Mouse (Mus musculus) spleen, postnatal 14 days (tissue): ENCODE results near the gene Swt1.
A peak's percentile ranks its signal among the peaks of the same experiment; 100 is the strongest.
"Not testable (repeated sequence)": the region's sequence is repeated elsewhere in the genome, so short reads cannot be mapped to it uniquely, and the experiment has no call there.

ENCODE experiments used
- DNase-seq, 2 experiments: peaks; one replicate each; pipeline ENCODE4 v3.0.0; 2021 to 2022; ENCODE audit warnings: low spot score in 2 of 2

Swt1 gene

DNA sequence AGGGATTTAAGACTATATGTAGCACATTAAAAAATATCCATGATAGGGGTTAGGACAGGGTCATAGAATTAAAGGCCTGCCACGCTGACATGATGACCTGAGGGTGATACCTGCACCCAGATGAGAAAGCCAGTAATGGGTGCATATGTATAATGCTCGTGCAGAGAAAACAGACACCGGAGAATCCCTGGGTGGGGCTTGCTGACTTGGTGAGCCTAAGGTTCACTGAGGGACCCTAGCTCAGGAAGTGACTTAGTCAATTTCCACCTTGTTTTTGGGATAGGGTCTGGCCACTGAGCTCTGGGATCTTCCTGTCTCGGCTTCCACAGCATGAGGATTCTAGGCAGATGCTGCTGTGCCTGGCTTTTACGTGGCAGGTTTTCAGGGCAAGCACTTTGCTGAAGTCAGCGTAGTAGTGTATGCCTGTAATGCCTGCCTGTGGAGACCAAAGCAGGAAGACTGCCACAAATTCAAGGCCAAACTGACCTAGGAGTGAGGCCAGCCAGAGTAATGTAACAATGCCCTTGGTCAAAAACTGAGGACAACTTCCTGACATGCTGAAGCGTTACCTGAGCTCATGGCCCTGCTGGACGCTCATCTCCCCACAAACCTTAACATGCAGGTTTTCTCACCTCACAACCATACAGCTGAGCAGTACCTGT is 61.2 kb downstream of the Swt1 start:
- no peak for DNase-seq

DNA sequence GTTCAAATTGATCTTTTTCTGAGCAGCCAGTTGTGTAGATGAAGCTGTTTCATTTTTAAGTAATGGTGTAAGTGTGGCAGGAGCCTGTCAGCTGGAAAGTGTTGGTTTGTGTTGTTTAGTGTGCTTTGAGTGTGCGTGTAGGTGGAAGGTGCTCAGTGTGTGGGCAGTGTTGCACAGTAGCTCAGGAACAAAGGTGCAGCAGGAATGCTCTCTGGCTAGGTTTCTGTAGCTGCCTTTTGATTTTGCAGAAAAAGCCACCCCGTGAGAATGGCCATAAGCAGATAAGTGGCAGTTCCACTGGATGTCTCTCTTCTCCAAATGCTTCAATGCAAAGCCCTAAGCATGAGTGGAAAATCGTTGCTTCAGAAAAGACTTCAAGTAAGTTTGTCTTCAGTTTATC is 68.9 kb downstream of the Swt1 start:
- no peak for DNase-seq

DNA sequence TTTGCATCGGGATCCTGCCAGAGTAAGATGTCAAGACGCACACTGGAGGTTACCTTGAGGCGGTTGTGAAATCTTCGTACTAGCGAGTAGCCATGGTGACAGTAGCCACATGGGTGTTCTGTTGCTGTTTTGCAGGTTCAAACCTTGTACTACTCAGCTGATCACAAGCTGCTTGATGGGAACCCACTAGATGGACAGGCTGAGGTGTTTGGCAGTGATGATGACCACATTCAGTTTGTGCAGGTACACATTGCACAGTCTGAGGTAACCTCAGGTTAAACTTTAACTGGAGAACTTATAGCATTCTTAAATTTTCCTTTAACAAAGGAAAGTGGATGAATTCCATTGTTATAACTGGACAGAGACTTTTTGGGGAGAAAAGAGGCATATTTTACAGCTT is 72.3 kb downstream of the Swt1 start:
- DNase-seq = no peak

DNA sequence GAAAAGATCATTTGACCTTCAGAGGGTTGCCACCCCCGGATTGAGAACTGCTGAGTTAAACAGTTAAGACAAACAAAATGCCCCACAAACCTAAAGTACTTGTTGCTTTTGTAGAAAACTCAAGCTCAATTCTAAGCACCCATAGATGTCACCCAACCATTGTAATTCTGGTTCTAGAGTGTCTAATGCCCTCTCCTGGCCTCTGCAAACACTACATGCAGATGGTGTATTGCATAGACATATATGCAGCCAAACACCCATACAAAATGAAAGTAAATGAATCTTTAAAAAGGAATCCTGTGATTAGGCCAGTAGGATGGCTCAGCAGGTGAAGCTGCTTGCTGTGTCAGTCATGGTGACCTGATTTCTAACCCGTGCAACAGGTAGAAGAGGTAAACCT is 75.3 kb downstream of the Swt1 start:
- peak; percentile 16 to 41 for DNase-seq

DNA sequence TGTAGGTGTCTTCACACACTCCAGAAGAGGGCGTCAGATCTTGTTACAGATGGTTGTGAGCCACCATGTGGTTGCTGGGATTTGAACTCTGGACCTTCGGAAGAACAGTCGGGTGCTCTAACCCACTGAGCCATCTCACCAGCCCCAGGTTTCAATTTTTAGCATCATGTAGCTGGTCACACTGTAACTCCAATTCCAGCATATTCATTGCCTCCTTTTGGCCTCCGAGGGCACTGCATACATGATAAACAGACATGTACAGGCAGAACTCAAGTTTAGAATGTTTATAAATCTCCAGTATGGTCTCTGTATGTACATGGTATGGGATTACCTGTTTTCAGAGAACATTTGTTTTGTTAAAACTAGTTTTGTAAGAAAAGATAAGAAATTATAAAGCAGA is 80.0 kb downstream of the Swt1 start:
- not testable (repeated sequence) for DNase-seq

DNA sequence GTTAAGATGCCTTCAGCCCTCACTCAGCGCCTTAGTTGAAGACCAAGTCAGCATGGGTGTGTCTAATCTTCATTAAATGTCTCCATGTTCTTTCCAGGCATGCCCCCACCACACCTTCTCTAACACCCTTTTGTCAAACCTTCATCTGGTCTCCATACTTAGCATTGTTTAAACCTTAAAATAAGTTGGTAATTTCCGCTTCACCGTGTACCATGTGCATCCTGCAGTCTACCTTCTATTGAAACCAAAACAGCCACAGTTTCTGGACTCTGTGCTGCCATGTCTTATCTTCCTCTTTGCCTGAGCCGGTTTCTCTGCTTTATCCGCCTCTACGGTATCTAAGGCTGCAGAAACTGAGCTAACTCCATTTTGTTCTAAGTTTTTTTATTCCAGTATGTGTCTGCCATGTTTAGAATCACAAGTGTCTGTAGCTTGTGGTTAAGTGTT is 81.6 kb downstream of the Swt1 start:
- DNase-seq = no peak

DNA sequence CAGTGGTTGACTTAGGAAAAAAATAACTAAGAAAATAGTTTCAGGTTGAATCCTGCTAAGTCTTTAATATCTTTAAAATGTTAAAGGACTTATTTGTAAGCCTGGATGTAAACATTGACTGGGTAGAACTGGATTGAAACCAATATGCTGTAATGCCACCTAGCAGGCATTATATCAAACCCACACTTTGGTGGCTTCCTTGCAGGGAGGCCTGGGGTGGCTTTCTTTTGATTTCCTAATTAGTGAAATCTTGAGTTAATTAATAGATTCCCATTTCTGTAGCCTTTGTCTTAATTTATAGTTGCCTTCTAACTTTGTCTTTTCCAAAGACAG is 82.4 kb downstream of the Swt1 start:
- no peak for DNase-seq

DNA sequence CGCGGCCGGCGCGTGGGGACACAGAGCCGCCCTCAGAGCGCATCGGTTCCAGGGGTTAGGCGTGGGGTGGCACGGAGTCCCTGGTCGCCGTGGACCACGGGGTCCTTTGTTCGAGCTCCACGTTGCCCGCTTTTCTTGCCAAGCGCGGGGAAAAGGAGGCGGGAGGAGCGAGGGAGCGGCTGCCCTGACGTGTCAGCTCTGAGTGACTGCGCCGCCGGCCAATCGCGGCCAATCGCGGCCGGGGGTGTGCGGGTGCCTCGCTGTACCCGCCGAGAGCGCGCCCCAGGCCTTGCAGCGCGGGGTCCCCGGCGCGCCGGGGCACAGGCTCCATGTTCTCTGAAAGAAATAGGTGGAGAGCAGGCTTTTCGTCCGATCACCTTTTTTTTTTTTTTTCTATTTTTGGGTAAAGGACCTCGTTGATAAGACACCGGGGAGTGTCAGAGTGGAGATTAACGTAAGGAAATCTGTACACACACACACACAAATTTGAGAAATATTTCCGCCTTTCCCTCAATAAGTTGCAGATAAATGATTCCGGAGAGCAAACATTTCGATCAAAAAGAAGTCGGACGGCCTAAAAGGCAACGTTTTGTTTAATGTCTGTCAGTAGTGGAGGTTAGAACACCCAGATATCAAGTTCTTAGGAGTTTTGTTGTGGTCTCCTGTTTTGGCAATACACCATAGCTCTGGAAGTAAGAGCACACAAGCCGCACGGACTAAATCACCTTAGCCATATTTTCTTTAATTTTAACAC is 83.0 kb downstream of the Swt1 start:
- peak; percentile 89 to 92 for DNase-seq

DNA sequence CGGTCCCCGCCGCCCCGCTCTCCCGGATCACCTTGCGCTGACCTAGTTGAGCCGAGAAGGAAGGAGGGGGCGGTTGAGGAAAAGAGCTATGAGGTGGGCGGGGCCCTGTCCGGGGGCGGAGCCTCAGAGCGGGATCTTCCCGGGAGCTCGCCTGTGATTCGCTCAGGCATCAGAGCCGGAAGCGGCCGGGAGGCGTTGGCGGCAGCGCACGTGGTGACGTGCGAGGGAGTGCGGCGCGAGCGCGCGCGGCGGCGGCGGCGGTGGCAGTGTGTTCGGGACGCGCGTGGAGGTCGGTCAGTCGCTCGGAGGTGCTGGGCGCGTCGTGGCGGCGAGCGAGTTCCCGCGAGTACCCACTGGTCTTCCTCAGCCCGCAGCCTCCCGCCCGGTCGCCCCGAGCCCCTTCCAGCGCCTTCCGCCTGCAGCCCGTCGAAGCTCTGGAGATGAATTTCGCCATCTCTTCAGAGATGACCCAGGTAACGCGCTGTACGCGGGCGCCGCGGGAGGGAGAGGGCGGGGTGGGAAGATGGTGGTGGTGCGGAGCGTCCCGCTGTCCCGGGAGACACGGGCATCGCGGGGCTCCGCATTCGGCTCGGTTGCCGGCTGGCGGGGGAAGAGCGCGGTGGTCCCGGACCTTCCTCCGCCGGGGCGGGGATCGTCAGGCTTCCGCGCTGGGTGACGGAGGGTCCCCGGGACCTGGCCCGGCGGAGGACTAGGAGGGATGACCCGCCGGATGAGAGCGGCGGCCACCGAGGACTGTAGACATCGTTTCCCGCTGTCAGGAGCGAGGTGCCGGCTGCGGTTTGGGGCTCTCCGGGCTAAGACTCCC is 83.8 kb downstream of the Swt1 start, which contains the start of gene Ivns1abp:
TSS of gene Ivns1abp (plus strand) at position 195 of the 826 bp plus-strand sequence.
- DNase-seq = peak; percentile 94 to 95

DNA sequence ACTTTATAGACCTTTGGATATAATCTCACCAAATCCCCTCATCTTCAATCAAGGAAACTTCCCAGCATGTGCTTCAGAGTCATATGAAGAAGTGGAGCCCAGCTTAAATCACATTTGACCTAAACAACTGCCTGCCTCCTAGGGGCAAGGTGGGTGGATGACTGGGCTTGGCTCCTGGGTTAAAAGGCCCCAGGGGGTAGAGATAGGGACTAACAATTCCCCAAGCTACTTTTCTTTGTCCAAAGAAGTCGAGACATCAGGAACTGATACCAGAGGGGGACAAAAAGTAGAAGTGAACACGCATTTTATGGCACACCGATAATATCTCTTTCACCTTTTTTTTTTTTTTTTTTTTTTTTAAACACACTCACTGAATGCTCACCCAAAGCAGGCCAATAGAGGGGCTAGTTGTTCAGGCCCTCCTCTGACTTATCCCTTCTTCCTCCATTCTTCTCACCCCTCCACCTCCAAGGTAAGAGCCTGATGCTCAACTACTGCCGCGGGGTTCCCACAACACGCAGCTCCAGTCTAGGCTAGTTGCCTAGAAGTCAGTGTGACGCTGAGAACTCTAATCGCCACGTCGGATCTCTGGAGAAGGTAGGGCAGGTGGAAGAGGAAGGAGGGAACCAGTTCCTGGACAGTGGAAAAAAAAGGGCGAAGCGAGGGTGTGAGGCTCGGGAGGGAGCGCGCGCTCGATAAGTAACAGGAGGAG is 84.5 kb downstream of the Swt1 start:
- DNase-seq = no peak

DNA sequence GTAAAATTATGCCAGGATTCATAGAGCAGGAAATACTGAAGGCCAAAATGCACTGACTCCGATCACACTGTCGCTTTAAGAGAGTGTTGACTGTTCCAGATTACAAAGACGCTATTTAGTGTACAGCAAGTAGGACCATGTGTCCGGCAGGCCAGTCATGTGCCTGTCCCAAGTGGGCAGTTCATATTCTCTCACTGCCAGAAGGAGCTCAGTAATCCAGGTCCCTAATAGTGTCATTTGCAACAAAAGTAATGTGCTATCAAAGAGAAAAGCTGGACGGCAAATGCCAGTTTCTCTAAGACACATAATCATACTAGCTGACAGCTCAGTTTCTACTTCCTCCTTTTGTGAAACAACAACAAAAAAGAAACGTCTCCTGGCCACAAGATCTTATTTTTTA is 85.3 kb downstream of the Swt1 start:
- no peak for DNase-seq

DNA sequence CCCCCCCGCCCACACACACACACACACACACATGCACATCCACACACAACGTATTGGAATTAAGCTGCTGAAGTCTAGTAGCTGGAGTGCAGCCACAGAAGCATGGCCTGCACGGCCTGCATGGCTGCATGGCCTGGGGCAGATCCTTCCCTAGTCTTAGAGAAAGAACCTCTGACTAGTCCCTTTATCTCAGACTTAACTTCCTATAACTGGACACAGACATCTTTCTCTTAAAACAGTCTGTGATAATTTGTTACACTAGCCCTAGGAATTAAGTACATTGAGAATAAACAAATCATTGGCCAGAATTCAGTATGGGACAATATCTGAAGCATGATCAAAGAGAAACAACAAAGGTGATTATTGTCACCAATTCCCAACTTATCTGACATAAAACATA is 85.9 kb downstream of the Swt1 start:
- no peak for DNase-seq

DNA sequence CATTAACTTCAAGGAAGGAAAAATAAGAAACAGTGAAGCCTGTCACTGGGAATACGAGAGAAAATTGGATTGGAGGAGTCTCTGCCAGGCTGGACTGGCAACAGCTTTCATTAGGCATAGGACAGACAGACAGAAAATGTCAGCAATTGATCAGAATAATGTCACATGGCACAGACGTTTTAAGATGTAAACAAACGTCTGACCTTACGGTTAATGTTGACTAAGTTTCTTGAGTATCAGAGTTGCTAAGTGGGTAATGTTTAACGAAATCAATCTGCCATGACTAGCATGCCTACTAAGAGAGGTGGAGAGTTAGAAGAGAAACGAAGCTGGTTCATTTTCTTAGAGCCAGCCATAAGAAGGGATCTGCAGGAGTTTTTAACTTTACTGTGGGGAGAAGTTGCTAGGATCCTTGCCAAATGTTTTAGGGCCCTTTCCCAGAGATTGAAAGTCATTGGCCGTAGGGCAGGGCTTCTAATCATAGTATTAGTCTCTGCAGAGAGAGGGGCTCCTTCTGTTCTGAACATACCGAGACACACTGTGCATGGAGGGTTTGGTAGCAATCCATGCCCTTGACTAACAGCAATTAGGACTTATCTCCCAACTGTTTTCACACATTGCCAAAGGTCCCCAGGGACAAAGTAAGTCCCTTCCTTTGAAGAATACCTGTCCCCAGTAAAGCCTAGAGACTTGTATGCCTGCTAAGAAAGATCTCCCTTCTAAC is 86.8 kb downstream of the Swt1 start:
- no peak for DNase-seq

DNA sequence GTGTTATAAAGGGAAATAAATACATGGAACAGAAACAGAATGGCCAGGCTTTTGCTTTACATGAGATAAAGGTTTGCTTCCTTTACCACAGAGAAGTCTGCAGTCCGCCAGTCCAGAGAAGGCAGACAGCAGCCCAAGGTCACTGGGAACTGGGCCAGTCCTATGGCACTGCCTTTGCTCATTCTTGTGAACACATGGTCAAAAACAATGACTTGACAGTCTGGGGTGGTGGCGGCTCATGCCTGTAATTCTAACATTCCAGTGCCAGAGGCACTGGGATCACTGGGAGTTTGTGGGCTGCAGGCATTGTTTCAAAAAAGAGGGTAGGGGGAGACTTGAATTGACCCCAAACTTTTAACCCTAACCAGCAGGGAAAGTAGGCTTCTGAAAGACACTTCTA is 89.3 kb downstream of the Swt1 start:
- DNase-seq = no peak

DNA sequence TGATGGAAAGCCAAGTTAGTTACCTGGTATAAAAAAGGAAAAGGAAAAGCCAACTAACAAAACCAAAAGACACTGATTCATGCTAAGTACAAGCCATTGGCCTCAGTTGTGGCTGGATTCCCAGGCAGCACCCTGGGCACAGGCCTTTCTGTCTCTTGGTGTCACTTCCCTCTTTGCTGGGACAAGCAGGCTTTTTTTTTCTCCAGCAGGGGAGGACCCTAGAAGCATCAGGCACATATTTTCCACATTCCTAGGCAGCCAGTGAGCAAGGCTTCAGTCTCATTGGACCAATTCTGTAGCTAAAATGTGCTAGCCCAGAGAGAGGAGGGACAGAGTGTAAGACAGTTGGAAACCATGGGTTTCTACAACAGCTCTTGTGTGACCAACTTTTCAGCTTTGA is 90.0 kb downstream of the Swt1 start:
- DNase-seq = no peak

DNA sequence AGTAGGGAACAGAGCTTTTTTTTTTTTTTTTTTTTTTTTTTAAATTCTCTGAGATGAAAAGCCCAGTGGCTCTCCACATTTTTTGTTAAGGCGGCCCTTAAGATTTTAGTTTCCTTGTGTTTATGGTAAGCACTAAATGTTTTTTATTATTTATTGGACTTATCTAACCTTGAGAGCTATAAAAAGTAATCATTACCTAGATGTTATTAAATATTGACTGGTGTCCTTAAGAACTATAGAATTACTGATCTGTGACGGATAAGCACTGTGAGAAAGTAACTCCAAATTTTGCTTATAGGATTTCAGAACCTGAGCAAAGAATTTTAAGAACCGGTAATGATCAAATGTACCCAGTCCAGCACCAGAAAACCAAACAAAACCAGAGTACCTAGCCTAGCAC is 95.4 kb downstream of the Swt1 start:
- no peak for DNase-seq

DNA sequence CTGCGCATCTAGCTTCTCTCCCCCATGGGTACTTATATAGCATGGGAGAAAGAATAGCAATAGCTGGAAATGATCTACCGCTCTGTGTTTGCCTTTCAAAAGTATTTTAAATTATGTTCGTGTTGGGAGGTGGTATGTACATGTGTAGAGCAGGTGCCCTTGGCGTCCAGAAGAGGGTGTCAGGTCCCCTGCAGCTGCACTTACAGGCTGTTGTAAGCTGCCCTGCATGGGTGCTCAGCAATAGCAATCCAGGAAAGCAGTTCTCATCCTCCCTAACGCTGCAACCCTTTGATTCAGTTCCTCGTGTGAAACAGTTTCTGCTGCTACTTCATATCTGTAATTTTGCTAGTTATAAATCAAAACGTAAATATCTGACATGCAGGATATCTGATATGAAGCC is 98.7 kb downstream of the Swt1 start:
- no peak for DNase-seq

DNA sequence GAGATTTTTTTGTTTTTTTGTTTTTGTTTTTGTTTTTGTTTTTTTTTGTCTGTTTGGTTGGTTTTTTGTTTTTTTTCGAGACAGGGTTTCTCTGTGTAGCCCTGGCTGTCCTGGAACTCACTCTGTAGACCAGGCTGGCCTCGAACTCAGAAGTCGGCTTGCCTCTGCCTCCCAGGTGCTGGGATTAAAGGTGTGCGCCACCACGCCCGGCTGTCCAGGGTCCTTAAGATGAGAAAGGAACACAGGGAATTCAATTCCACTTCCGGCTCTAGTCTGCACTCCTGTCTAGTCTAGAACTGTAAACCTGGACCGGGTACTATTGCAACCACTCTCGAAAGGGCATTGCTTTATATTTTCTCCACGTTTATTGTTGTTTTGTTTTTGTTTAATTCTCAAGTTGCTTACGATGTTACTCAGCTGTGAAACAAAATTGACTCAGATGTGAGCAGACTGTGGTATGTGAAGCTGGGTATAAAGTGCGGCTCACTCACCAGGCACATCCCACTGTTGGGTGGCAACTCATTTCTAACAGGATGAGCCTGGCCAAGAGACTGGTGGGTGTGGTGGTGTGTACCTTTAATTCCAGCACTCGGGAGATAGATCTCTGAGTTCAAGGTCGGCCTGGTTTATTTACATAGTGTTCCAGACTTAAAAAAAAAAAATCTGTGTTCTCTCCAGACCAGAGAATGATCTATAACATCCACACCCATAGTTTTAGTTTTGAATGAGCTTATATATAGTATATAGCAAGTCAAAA is 99.7 kb downstream of the Swt1 start:
- DNase-seq = no peak

DNA sequence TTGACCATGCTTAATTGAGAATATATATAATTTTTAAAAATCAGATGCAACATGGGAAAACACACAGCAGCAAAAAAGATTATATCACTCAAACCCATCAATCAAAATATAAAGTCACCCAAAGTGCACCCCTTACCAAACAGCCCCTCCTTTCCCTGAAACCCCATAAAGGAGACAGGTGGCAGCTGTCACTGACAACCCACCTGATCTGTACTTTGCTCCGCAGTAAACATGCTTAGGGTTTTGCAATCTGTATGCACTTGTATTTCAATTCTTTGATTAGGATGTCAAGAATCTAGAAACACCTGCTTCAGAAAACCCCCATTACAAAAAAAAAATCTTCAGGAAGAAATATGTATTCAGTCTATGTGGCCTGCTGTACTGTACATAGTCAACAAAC is 102.9 kb downstream of the Swt1 start:
- DNase-seq = no peak

DNA sequence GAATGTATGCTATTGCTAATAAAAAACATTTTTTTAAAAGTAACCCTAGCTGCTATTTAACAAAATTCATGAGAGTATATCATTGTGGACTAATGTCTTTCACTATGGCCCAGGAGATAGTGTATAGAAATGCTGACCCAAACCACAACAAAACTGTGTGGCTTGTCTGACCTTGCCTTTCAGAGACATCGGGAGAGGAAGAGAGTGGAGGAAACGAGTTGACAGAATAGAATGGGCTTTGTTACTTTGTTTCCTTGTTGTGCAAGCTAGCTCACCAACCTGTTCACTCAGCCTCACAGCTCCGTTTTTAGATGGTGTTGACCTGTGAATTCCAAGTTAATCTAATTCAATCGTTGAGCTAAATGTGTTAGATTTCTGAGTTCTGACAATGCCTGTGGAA is 107.8 kb downstream of the Swt1 start:
- DNase-seq = no peak

DNA sequence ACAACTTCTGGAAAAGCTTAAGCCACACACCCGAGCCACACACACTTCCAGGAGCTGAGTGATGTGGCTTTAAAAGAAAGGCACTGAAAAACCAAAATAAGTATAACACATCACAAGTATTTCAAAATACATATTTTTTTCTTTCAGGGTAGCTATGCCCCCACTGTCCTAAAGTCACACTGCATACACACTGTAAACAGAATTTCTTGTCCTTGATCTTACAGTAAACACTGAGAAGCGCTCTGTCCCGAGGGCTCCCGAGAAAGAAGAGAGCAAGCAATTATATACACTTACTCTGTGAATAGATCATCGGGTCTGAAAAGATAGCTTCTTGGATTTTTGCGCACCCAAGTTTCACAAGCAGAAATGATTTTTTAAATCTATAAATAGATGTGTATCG is 109.0 kb downstream of the Swt1 start:
- DNase-seq = no peak
